Mouse (Mus musculus) hindbrain, embryonic 13.5 days (tissue): Measurements from ENCODE around the gene Rdh12. TPM values are rescaled to one million over a fixed set of nuclear protein-coding genes. Genes with fewer than 3 reads are reported as not detected.

Experiments
- ATAC-seq: fragments of 200-750 bp; cut with Nextera tagmentation; 2 replicates; pipeline ENCODE4 v1.8.0; 2017; ENCODE audit warnings: moderate TSS enrichment; ENCODE audit not compliant: low FRiP score
- H3K27ac ChIP-seq: fragments of 300-500 bp; sonication (generic); 2 replicates; pipeline ENCODE4 v1.5.1; 2015; ENCODE audit warnings: inconsistent platforms, mild to moderate bottlenecking, moderate library complexity
- H3K27me3 ChIP-seq: fragments of 300-500 bp; sonication (generic); 2 replicates; pipeline ENCODE4 v1.6.1; 2015; ENCODE audit warnings: mild to moderate bottlenecking, inconsistent platforms
- H3K36me3 ChIP-seq: fragments of 300-500 bp; sonication (generic); 2 replicates; pipeline ENCODE4 v1.6.1; 2015; ENCODE audit warnings: mild to moderate bottlenecking, inconsistent platforms
- H3K4me1 ChIP-seq: fragments of 300-500 bp; sonication (generic); replicated peaks from 2 replicates; pipeline ENCODE4 v1.6.1; 2015; ENCODE audit warnings: inconsistent platforms
- H3K4me2 ChIP-seq: fragments of 300-500 bp; sonication (generic); 2 replicates; pipeline ENCODE4 v1.6.1; 2015; ENCODE audit warnings: inconsistent platforms, mild to moderate bottlenecking, moderate library complexity
- H3K4me3 ChIP-seq: fragments of 300-500 bp; sonication (generic); 2 replicates; pipeline ENCODE4 v1.5.1; 2015; ENCODE audit warnings: mild to moderate bottlenecking, inconsistent platforms
- H3K9ac ChIP-seq: fragments of 300-500 bp; sonication (generic); 2 replicates; pipeline ENCODE4 v1.6.1; 2015; ENCODE audit warnings: mild to moderate bottlenecking, inconsistent platforms
- H3K9me3 ChIP-seq: fragments of 300-500 bp; sonication (generic); 2 replicates; pipeline ENCODE4 v1.6.1; 2016; ENCODE audit warnings: inconsistent platforms
- WGBS: fragments of 180-500 bp; shearing (Covaris S2); methylation state at CpG from one replicate; pipeline ENCODE4 v1.1.7; 2015; 5-methylcytosine and 5-hydroxymethylcytosine counted together
- polyA plus RNA-seq: library from polyadenylated mRNA; unstranded; fragments of >200 nt; fragmentation: Nextera tagmentation; extraction: Ambion mirVana; gene quantifications from 2 replicates; pipeline ENCODE4 v1.2.1, GENCODE M21; 2015

Gene Rdh12
- polyA plus RNA-seq, 1 experiment from 2014 or later, result 0.40 TPM

- WGBS, result 59% methylated on average over 5 of the region's 5 CpGs
- Histone ChIP-seq H3K9me3 (no peaks in the 10 kb centered on the region), H3K36me3 (peaks cover 74% of the 10 kb centered on the region), H3K27ac (no peak overlapping the region), H3K4me3 (no peak overlapping the region), H3K4me2 (no peak overlapping the region), H3K27me3 (no peaks in the 10 kb centered on the region), H3K4me1 (no peaks in the 10 kb centered on the region), H3K9ac (no peak overlapping the region)
- no peak for ATAC-seq
These were observed 52.3 kb downstream of the Rdh12 start for GRCm38 (mm10) chr12:79261035-79261434.

Other genes with a start within 250 kb of the Rdh12 start
- gene Tmem229b, start 201.3 kb upstream of the Rdh12 start, polyA plus RNA-seq, result 44.1 and 49.8 TPM in 2 replicates
- 2.1 and 2.5 TPM in 2 replicates for gene Plekhh1, start 179.8 kb upstream of the Rdh12 start, polyA plus RNA-seq
- 20.6 and 22.1 TPM in 2 replicates for gene Pigh, start 119.3 kb upstream of the Rdh12 start, polyA plus RNA-seq
- 37.3 and 41.0 TPM in 2 replicates for gene Arg2, start 78.1 kb upstream of the Rdh12 start, polyA plus RNA-seq
- gene Vti1b, start 36.2 kb upstream of the Rdh12 start, polyA plus RNA-seq, result 195 and 196 TPM in 2 replicates
- 25.4 and 26.2 TPM in 2 replicates for gene Rdh11, start 16.6 kb upstream of the Rdh12 start, polyA plus RNA-seq
- 10.7 and 11.8 TPM in 2 replicates for gene Zfyve26, start 87.4 kb downstream of the Rdh12 start, polyA plus RNA-seq
- 2.4 TPM in 2 replicates for gene Rad51b, start 88.4 kb downstream of the Rdh12 start, polyA plus RNA-seq